Mouse (Mus musculus) erythroblast, embryonic 14.5 days (primary cell): Measurements from ENCODE around the gene Fli1. TPM values are rescaled to one million over a fixed set of nuclear protein-coding genes. Genes with fewer than 3 reads are reported as not detected.

Experiments
- H3K27me3 ChIP-seq: 2 replicates; pipeline ENCODE4 v1.6.1; 2012; ENCODE audit warnings: inconsistent platforms; ENCODE audit not compliant: control insufficient read depth
- H3K36me3 ChIP-seq: 2 replicates; pipeline ENCODE4 v1.6.1; 2012; ENCODE audit warnings: mild to moderate bottlenecking, inconsistent platforms; ENCODE audit not compliant: control insufficient read depth
- H3K4me1 ChIP-seq: 2 replicates; pipeline ENCODE4 v1.6.1; 2012; ENCODE audit warnings: inconsistent platforms; ENCODE audit not compliant: control insufficient read depth
- H3K4me3 ChIP-seq: replicated peaks from 2 replicates; pipeline ENCODE3; 2012; ENCODE audit warnings: moderate library complexity, mild to moderate bottlenecking, inconsistent platforms
- H3K9me3 ChIP-seq: 2 replicates; pipeline ENCODE4 v1.6.1; 2012; ENCODE audit warnings: low read length, inconsistent platforms, mixed read lengths; ENCODE audit not compliant: control insufficient read depth
- GATA1 ChIP-seq: IDR thresholded peaks from 2 replicates; pipeline ENCODE4 v1.6.1; 2012; ENCODE audit warnings: low read length, inconsistent platforms, mixed read lengths
- TAL1 ChIP-seq: IDR thresholded peaks from 3 replicates; pipeline ENCODE4 v1.6.1; 2012; ENCODE audit warnings: low read length, inconsistent platforms, mixed read lengths
- polyA plus RNA-seq: library from polyadenylated mRNA; stranded (reverse); fragments of >175 nt; gene quantifications from 2 replicates; pipeline ENCODE4 v1.2.3, GENCODE M21; 2012

The Fli1 gene
- polyA plus RNA-seq, 1 experiment: 0.05 TPM

GRCm38 (mm10) chr9:32469123-32469751 lies 73.4 kb downstream of the Fli1 start:
- Histone ChIP-seq H3K4me3 (no peak overlapping the region), H3K27me3 (no peaks in the 10 kb centered on the region), H3K4me1 (no peaks in the 10 kb centered on the region), H3K9me3 (no peaks in the 10 kb centered on the region), H3K36me3 (no peaks in the 10 kb centered on the region)
- no peak for TF ChIP-seq TAL1
- TF ChIP-seq GATA1: no peak

GRCm38 (mm10) chr9:32468313-32468712 lies 74.3 kb downstream of the Fli1 start:
- TF ChIP-seq GATA1: no peak
- TF ChIP-seq TAL1: no peak
- H3K4me1 ChIP-seq: no peaks in the 10 kb centered on the region

GRCm38 (mm10) chr9:32467443-32467842 lies 75.2 kb downstream of the Fli1 start:
- Histone ChIP-seq H3K4me1 (no peaks in the 10 kb centered on the region), H3K4me3 (no peak overlapping the region), H3K9me3 (no peaks in the 10 kb centered on the region), H3K36me3 (no peaks in the 10 kb centered on the region), H3K27me3 (no peaks in the 10 kb centered on the region)
- TF ChIP-seq GATA1 (no peak), TAL1 (no peak)

More at GRCm38 (mm10) chr9:32468313-32468712, 74.3 kb downstream of the Fli1 start:
- Histone ChIP-seq H3K9me3 (no peaks in the 10 kb centered on the region), H3K27me3 (no peaks in the 10 kb centered on the region), H3K4me3 (no peak overlapping the region), H3K36me3 (no peaks in the 10 kb centered on the region)

GRCm38 (mm10) chr9:32466861-32467260 lies 75.8 kb downstream of the Fli1 start:
- Histone ChIP-seq H3K4me3 (no peak overlapping the region), H3K4me1 (no peaks in the 10 kb centered on the region), H3K36me3 (no peaks in the 10 kb centered on the region), H3K9me3 (no peaks in the 10 kb centered on the region), H3K27me3 (no peaks in the 10 kb centered on the region)
- no peak for TF ChIP-seq GATA1
- TF ChIP-seq TAL1: no peak

- no peaks in the 10 kb centered on the region for H3K4me1 ChIP-seq
- TF ChIP-seq GATA1: no peak
- no peaks in the 10 kb centered on the region for H3K9me3 ChIP-seq
- H3K27me3 ChIP-seq: no peaks in the 10 kb centered on the region
- H3K4me3 ChIP-seq: no peak overlapping the region
- no peaks in the 10 kb centered on the region for H3K36me3 ChIP-seq
Measured at GRCm38 (mm10) chr9:32456707-32457106, 86.0 kb downstream of the Fli1 start.

- Histone ChIP-seq H3K36me3 (no peaks in the 10 kb centered on the region), H3K4me3 (no peak overlapping the region), H3K27me3 (no peaks in the 10 kb centered on the region), H3K4me1 (no peaks in the 10 kb centered on the region), H3K9me3 (no peaks in the 10 kb centered on the region)
- TF ChIP-seq TAL1 (no peak), GATA1 (no peak)
Measured at GRCm38 (mm10) chr9:32450161-32450560, 92.5 kb downstream of the Fli1 start.

GRCm38 (mm10) chr9:32448766-32449165 lies 93.9 kb downstream of the Fli1 start:
- no peaks in the 10 kb centered on the region for H3K27me3 ChIP-seq
- no peaks in the 10 kb centered on the region for H3K9me3 ChIP-seq
- H3K36me3 ChIP-seq: no peaks in the 10 kb centered on the region
- TF ChIP-seq TAL1 (no peak), GATA1 (no peak)
- no peak overlapping the region for H3K4me3 ChIP-seq
- no peaks in the 10 kb centered on the region for H3K4me1 ChIP-seq

- Histone ChIP-seq H3K36me3 (no peaks in the 10 kb centered on the region), H3K4me3 (no peak overlapping the region), H3K27me3 (no peaks in the 10 kb centered on the region), H3K4me1 (no peaks in the 10 kb centered on the region), H3K9me3 (no peaks in the 10 kb centered on the region)
- TF ChIP-seq TAL1: no peak
- no peak for TF ChIP-seq GATA1
Measured at GRCm38 (mm10) chr9:32445789-32446188, 96.9 kb downstream of the Fli1 start.

GRCm38 (mm10) chr9:32444453-32445201 lies 98.0 kb downstream of the Fli1 start:
- Histone ChIP-seq H3K4me1 (no peaks in the 10 kb centered on the region), H3K9me3 (no peaks in the 10 kb centered on the region), H3K36me3 (no peaks in the 10 kb centered on the region), H3K27me3 (no peaks in the 10 kb centered on the region), H3K4me3 (no peak overlapping the region)
- TF ChIP-seq GATA1 (no peak), TAL1 (no peak)

- TF ChIP-seq TAL1 (no peak), GATA1 (no peak)
- Histone ChIP-seq H3K4me1 (no peaks in the 10 kb centered on the region), H3K36me3 (no peaks in the 10 kb centered on the region), H3K9me3 (no peaks in the 10 kb centered on the region), H3K27me3 (no peaks in the 10 kb centered on the region), H3K4me3 (no peak overlapping the region)
Measured at GRCm38 (mm10) chr9:32443817-32444216, 98.8 kb downstream of the Fli1 start.
